Comparison of ENCODE assay signal across 8 mouse cellular contexts in the genomic region with DNA sequence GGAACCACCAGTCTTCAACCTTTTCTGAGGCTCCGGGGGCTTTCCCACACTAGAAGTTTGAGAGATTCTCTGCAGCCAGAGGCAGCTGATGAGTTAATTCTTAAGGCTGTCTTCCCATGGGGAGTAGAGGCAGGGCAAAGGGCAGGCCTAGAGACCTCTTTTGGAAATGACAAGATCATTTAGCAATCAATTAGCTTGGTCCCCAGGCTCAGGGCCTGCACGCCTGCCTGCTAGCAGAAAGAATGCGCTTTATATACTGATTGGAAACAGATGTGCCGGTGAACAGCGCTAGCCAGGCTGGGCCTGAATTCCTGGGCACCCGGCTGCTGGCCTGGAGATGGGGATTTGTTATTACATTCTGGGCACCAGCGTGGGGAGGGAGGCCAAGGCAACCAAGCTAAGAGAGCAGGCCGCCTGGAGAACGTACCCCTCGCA.
DNase-seq lines count a peak whose midpoint lies in the region; ATAC-seq lines count a peak whose summit lies in the region.

No protein-coding gene starts in this region.

- DNase-seq in NIH3T3 (ENCODE audit: low read depth), result peak; percentile 95
- peak; percentile 89 for DNase-seq in embryonic facial prominence, embryonic 10.5 days (ENCODE audit: low spot score)
- no peak for DNase-seq in spleen, postnatal 10 days (ENCODE audit: low spot score in 2 of 2)
- no peak for DNase-seq in ovary, postnatal 14 days (ENCODE audit: low spot score)
- DNase-seq in right cerebral cortex, postnatal 4 days, result no peak

- 24% methylated on average over 10 of the region's 10 CpGs for WGBS in embryonic facial prominence, embryonic 10.5 days
- 48% methylated on average over 10 of the region's 10 CpGs for WGBS in heart, embryonic 16.5 days
- 11% methylated on average over 10 of the region's 10 CpGs for WGBS in limb, embryonic 12.5 days

- H3K27me3 ChIP-seq in embryonic facial prominence, embryonic 10.5 days (replicated peaks; ENCODE audit: low read depth, poor library complexity, severe bottlenecking), result peaks cover 66% of the 10 kb centered on the region
- no peaks in the 10 kb centered on the region for H3K27me3 ChIP-seq in heart, embryonic 16.5 days (ENCODE audit: control insufficient read depth, insufficient read depth, low read length)
- no peaks in the 10 kb centered on the region for H3K27me3 ChIP-seq in limb, embryonic 12.5 days

- H3K4me2 ChIP-seq in heart, embryonic 16.5 days (ENCODE audit: low read depth, low read length), result no peak overlapping the region
- peak overlapping the region; percentile 41 for H3K4me2 ChIP-seq in limb, embryonic 12.5 days

- H3K4me1 ChIP-seq in embryonic facial prominence, embryonic 10.5 days, result peaks cover 43% of the 10 kb centered on the region
- H3K4me1 ChIP-seq in heart, embryonic 16.5 days (ENCODE audit: control insufficient read depth, insufficient read depth, low read length), result peaks cover 17% of the 10 kb centered on the region
- H3K4me1 ChIP-seq in limb, embryonic 12.5 days (replicated peaks), result peaks cover 55% of the 10 kb centered on the region

- H3K9ac ChIP-seq in heart, embryonic 16.5 days (ENCODE audit: low read length), result no peak overlapping the region
- no peak overlapping the region for H3K9ac ChIP-seq in limb, embryonic 12.5 days (replicated peaks)

- H3K27ac ChIP-seq in embryonic facial prominence, embryonic 10.5 days (replicated peaks), result peak overlapping the region; percentile 81
- peak overlapping the region; percentile 56 for H3K27ac ChIP-seq in heart, embryonic 16.5 days (ENCODE audit: low read length)
- H3K27ac ChIP-seq in limb, embryonic 12.5 days, result peak overlapping the region; percentile 92

- no peaks in the 10 kb centered on the region for H3K36me3 ChIP-seq in embryonic facial prominence, embryonic 10.5 days (replicated peaks)
- H3K36me3 ChIP-seq in heart, embryonic 16.5 days (ENCODE audit: control insufficient read depth, insufficient read depth), result no peaks in the 10 kb centered on the region
- no peaks in the 10 kb centered on the region for H3K36me3 ChIP-seq in limb, embryonic 12.5 days

- peak; percentile 50 for ATAC-seq in heart, embryonic 16.5 days (replicated peaks; ENCODE audit: extremely low read depth, insufficient read depth, low FRiP score)
- ATAC-seq in limb, embryonic 12.5 days (ENCODE audit: insufficient number of reproducible peaks, insufficient read depth, low FRiP score, low TSS enrichment, low read depth), result peak; percentile 86
- no peak for ATAC-seq in megakaryocyte progenitor cell, adult 5-6 weeks (replicated peaks; ENCODE audit: poor library complexity)

- H3K9me3 ChIP-seq in embryonic facial prominence, embryonic 10.5 days, result peaks cover 8% of the 10 kb centered on the region; the same call in 1 of the 2 replicates
- peaks cover 8% of the 10 kb centered on the region for H3K9me3 ChIP-seq in heart, embryonic 16.5 days (replicated peaks; ENCODE audit: control insufficient read depth, low read length)
- H3K9me3 ChIP-seq in limb, embryonic 12.5 days, result peaks cover 5% of the 10 kb centered on the region; the same call in 1 of the 2 replicates

- H3K4me3 ChIP-seq in embryonic facial prominence, embryonic 10.5 days, result peak overlapping the region; percentile 28; the same call in 1 of the 2 replicates
- H3K4me3 ChIP-seq in heart, embryonic 16.5 days (ENCODE audit: low read length), result no peak overlapping the region
- H3K4me3 ChIP-seq in limb, embryonic 12.5 days (replicated peaks), result no peak overlapping the region

Comparison
In these comparisons a context has a peak if more than half of its experiments do, and no peak if none do; other contexts are left out.
1. DNase-seq: peak in NIH3T3 (single experiment) and embryonic facial prominence, embryonic 10.5 days (single experiment); none in spleen, postnatal 10 days (0 of 2), ovary, postnatal 14 days (single experiment) and right cerebral cortex, postnatal 4 days (single experiment).
2. Peak in every context shown above with its lines, with median percentiles within 50 percentile points of each other: H3K27ac ChIP-seq.